Mouse (Mus musculus) activated CD4-positive, CD25-positive, alpha-beta regulatory T cell, adult 4 months (primary cell): ENCODE measurements around the gene Nuak1. TPM values are rescaled to one million over a fixed set of nuclear protein-coding genes. Genes with fewer than 3 reads are reported as not detected.

Experiments
- ATAC-seq: one replicate; pipeline ENCODE4 v1.8.0; 2017
- polyA plus RNA-seq, 2 experiments: library from polyadenylated mRNA; unstranded; fragments of 100-300 nt; shearing (Covaris generic); gene quantifications; one replicate each; pipeline ENCODE4 v1.2.1; 2017

Nuak1 gene
- polyA plus RNA-seq, 2 experiments from 2014 or later, result not detected

GRCm38 (mm10) chr10:84329336-84329735, 111.1 kb downstream of the Nuak1 start:
- ATAC-seq, result no peak

GRCm38 (mm10) chr10:84324018-84324417, 116.4 kb downstream of the Nuak1 start:
- no peak for ATAC-seq

Other genes with a start within 250 kb of the Nuak1 start
- gene Ckap4, start 93.5 kb upstream of the Nuak1 start, polyA plus RNA-seq, result under 1 TPM in 1 of 2 experiments, not detected in 1; 0.12 TPM
- 100 to 1,000 TPM; 168 to 171 TPM for gene Tcp11l2, start 136.0 kb upstream of the Nuak1 start, polyA plus RNA-seq
- 10 to 100 TPM; 11.8 to 13.3 TPM for gene Polr3b, start 181.7 kb upstream of the Nuak1 start, polyA plus RNA-seq